Mouse (Mus musculus) erythroblast, adult 5-6 weeks (primary cell): ENCODE results near the gene Klhdc1. TPM values are rescaled to one million over a fixed set of nuclear protein-coding genes. Genes with fewer than 3 reads are reported as not detected.

Experiments
- ATAC-seq: replicated peaks from 2 replicates; pipeline ENCODE4 v1.8.0; 2016; ENCODE audit warnings: moderate number of reproducible peaks, mild to moderate bottlenecking, moderate TSS enrichment, inconsistent platforms; ENCODE audit not compliant: poor library complexity, low FRiP score, severe bottlenecking
- total RNA-seq, 2 experiments: library from RNA; stranded (forward) in 1 of 2; stranded (reverse) in 1 of 2; fragments of 150-400 nt in 1 of 2; fragments of 200-764, 138-1000 nt in 1 of 2; gene quantifications; 2 replicates each; pipeline versions ENCODE4 v1.2.3 to v1.2.4; 2015 to 2017; ENCODE audit warnings: low replicate concordance in 2 of 2

Klhdc1 gene
- total RNA-seq, 2 experiments from 2014 or later = 0.60 TPM; not detected in 1

DNA sequence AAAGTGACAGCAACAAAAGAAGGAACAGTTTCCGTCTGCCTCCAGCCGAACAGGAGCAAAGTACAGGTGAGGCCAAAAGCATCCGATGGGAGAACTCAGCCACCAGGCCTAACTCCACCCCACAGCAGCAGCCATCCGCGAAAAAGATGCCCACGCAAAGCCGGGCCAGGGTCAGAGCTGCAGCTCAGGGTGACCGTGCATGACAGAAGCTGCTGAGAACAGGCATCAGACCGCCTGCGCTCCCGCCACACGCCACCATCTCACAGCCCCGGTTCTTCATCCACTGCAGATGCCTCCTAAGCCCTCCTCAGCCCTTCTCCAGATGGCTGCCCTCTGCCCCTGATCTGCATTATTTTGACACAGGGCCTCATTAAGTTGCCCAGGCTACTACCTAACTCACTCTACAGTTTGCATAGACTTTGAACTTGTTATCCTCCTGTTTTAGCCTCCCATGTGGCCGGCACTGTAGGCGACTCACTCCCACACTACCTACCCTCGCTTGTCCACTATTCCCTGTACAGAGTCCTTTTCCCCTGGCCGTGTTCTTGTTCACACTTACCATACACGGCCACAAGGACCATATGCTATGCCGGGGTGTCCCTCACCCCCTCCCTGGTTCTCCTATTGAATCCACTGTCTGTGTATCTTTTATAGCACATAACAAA lies 20.2 kb upstream of the Klhdc1 start:
- ATAC-seq = no peak

- ATAC-seq = peak; percentile 94
These were observed 13.1 kb upstream of the Klhdc1 start, which contains the start of gene Pole2 for GRCm38 (mm10) chr12:69227776-69228466. Pole2 (minus strand) TSS chr12:69228195.

- no peak for ATAC-seq
These were observed 11.7 kb upstream of the Klhdc1 start for GRCm38 (mm10) chr12:69229251-69229650.

DNA sequence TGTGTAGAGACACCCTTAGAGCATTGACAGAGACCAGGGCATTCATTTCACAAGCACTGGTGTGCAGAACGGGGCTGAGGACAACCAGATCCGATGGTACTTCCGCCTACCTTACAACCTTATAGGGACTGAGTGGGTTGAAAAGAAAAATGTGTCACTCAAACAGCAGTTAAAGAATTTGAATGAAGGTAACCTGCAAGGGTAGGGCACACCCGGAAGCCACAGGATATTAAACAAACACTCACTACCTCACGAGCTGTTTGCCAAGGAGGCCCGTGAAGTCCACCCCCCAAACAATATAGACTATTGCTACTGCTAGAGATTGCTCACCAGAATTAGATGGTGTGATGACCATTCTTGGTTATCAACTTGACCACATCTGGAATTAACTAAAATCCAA lies 5.2 kb upstream of the Klhdc1 start:
- no peak for ATAC-seq

- ATAC-seq = no peak
These were observed 2.7 kb upstream of the Klhdc1 start for GRCm38 (mm10) chr12:69238284-69238683.

DNA sequence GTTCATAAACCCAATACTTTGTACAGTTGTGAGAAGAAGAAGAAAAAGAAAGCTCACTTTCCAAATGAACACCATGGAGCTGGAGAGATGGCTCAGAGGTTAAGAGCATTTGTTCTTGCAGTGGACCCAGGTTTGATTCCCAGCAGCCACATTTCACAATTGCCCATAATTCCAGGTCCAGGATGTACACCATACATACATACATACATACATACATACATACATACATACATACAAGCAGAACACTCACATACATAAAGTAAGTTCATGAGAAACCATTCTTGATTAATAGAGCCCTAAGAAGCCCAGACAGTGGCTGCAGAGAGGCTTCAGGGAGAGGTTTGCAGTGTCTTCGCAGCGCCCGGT lies 412 bp downstream of the Klhdc1 start:
- ATAC-seq = no peak

GRCm38 (mm10) chr12:69241771-69242431 lies 925 bp downstream of the Klhdc1 start:
- peak; percentile 71 for ATAC-seq

DNA sequence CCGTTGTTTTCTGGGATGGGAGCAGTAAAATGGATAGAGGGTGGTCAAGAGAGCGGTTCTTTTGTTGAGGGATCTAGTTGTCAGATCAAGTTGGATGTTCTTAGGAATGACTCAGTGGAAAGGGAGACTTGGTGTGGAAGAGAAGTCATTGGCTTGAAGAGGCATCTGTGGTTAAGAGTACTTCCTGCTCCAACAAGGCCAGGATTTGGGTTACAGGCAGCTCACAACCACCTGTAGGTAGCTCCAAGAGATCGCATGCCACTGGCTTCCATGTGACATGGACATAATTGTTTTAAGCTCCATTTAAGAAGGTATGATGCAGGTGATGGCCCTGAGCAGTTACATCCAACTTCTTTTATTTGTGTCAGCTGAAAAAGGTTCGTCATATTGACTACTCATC lies 8.8 kb downstream of the Klhdc1 start:
- ATAC-seq = no peak

DNA sequence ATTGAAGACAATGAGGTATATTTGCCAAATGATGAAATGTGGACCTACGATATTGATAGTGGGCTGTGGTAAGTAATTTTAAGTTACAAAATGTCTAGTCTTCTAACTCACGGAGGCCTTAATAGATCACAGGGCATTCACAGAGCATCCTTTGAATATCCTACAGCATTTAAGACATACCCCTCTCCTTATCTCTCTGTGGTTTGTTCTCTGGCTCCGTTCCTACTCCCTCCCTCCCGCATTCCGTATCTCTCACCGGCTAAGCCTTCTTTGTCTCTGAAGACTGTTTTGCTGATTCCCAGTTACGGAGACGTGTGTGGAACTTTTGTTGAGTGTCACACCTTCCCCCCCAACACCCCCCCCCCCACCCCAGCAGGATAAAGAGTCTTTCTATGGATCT lies 9.8 kb downstream of the Klhdc1 start:
- no peak for ATAC-seq

DNA sequence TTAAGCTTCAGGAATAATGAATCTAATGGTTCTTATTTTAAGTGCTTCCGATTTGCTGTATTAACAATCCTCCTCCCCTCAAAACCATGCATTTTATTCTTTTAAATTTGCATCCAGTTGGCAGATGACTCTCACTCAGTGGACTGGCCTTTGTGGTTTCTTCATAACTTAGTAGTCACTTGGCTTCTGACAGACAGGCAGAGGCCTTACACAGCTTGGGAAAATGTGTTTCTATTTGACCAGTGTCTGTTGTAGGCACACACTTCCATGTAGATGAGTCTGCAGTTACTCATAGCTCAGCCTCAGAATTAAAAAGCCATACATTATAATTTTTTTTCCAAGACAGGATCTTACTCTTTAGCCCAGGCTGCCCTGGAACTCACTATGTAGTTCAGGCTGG lies 12.8 kb downstream of the Klhdc1 start:
- no peak for ATAC-seq

DNA sequence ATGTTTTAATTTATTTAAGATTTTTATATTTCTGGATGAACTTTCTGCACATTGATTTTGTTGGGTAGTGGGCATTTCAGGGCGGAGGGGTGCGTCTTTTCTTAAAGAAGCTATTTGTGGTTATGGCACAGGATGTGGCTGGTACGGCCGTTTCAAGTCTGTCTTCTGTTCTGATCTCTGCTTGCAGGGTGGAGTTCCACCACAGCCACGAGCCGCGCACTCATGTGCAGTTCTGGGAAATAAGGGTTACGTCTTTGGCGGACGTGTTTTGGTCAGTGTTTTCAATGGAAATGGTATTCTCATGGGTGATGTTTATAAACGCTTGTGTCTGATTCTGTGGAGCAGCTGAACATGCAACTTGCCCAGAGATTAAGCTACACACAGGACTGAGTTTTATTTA lies 16.9 kb downstream of the Klhdc1 start:
- ATAC-seq = 0 out of 2 replicates have a peak, but pooled peaks have one; percentile 45

DNA sequence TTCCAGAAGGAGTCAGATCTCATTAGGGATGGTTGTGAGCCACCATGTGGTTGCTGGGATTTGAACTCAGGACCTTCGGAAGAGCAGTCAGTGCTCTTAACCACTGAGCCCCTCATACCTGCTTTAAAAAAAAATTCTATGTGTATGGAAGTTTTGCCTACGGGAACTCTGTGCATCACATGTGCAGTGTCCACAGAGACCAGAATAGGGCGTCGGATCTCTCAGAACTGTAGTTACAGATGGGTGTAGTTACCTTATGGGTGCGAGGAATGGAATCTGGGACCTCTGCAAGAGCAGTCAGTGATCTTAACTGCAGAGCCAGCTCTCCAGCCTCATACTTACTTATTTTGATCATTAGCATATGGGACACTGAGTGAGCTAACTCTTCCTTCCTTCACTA lies 21.3 kb downstream of the Klhdc1 start:
- no peak for ATAC-seq

GRCm38 (mm10) chr12:69265031-69265430 lies 24.1 kb downstream of the Klhdc1 start:
- ATAC-seq = no peak

- no peak for ATAC-seq
These were observed 27.1 kb downstream of the Klhdc1 start for GRCm38 (mm10) chr12:69267956-69268632.

DNA sequence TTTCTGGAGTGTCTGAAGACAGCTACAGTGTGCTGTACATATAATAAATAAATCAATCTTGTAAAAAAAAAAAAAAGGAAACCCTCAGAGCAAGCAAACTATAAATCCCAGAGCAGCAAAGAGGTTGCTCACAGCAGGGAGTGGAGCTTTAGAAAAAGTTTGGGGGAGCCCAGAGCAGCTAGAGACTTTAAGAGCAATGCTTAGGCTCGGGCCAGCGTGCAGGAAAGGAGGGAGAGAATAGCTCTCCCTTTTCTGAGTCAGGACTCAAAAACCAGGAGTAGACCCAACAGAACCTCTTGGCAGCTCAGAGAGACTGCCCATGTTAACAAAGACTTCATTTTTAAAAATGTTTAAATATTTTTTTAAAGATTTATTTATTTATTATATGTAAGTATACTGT lies 28.0 kb downstream of the Klhdc1 start:
- no peak for ATAC-seq

- no peak for ATAC-seq
These were observed 39.0 kb downstream of the Klhdc1 start for GRCm38 (mm10) chr12:69279931-69280469.

DNA sequence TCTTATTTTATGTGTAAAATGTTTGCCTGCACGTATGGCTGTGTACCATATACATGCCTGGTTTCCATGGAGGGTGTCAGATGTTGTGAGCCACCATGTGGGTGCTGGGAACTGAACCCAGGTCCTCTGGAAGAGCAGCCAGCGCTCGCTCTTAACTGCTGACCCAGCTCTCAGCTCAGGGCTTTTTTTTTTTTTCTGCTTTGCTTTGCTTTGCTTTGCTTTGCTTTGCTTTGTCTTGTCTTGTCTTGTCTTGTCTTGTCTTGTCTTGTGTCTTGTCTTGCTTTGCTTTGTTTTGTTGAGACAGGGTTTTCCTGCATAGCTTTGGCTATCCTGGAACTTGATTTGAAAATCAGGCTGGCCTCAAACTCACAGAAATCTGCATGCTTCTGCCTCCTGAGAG lies 39.9 kb downstream of the Klhdc1 start:
- ATAC-seq = no peak

DNA sequence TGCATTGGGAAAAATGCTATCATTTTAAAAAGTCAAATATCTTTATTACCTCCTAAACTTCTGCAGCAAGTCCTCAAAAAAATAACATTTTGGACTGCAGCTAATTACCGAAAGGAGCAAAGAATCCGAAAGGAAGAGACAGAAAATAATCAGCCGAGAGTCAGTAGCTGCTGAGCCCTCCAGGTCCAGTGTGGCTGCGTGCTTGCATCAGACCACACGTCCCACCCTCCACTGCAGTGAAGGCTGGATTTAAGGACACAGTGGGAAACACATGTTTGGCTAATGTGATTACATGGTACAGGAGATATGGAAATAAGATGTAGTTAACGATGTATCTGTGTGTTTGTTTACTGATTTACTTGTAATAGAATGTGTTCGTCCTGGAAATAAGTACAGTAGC lies 42.2 kb downstream of the Klhdc1 start:
- no peak for ATAC-seq

DNA sequence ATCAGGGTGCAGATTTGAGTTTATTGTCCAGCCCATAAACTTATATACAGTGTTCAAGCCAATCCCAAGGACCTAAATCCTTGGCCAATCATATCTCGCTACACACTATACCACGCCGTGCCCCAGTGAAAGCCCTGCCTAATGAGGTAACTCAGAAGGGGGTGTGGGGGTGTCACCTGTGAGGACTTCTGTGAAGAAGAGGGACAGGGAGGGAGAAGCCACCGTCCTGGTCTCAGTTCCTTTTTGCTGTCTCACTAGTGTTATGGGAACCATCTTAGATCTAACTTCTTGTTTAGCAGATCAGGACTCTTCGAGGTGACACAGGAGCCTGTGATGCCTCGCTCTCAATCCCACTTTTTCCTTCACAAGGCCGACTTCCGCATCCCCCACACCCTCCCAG lies 46.6 kb downstream of the Klhdc1 start:
- 0 out of 2 replicates have a peak, but pooled peaks have one; percentile 23 for ATAC-seq

- ATAC-seq = no peak
These were observed 47.7 kb downstream of the Klhdc1 start for GRCm38 (mm10) chr12:69288699-69289098.
